Mouse (Mus musculus) hindbrain, embryonic 16.5 days (tissue): Measurements from ENCODE around the gene Robo1. TPM values are rescaled to one million over a fixed set of nuclear protein-coding genes. Genes with fewer than 3 reads are reported as not detected.
A peak's percentile ranks its signal among the peaks of the same experiment; 100 is the strongest.

Source experiments
- ATAC-seq: fragments of 200-750 bp; cut with Nextera tagmentation; 2 replicates; pipeline ENCODE4 v1.8.0; 2017; ENCODE audit warnings: moderate TSS enrichment, moderate library complexity
- H3K27ac ChIP-seq: fragments of 300-500 bp; sonication (generic); 2 replicates; pipeline ENCODE4 v1.5.1; 2014; ENCODE audit warnings: low read depth, mild to moderate bottlenecking, control low read depth, low read length, moderate library complexity
- H3K27me3 ChIP-seq: fragments of 300-500 bp; sonication (generic); replicated peaks from 2 replicates; pipeline ENCODE4 v1.6.1; 2014; ENCODE audit warnings: low read length; ENCODE audit not compliant: control insufficient read depth, insufficient read depth
- H3K36me3 ChIP-seq: fragments of 300-500 bp; sonication (generic); 2 replicates; pipeline ENCODE4 v1.6.1; 2014; ENCODE audit warnings: mild to moderate bottlenecking, low read length, moderate library complexity, mixed read lengths; ENCODE audit not compliant: control insufficient read depth, insufficient read depth
- H3K4me1 ChIP-seq: fragments of 300-500 bp; sonication (generic); 2 replicates; pipeline ENCODE4 v1.6.1; 2014; ENCODE audit warnings: low read depth, low read length; ENCODE audit not compliant: control insufficient read depth, insufficient read depth
- H3K4me2 ChIP-seq: fragments of 300-500 bp; sonication (generic); 2 replicates; pipeline ENCODE4 v1.6.1; 2014; ENCODE audit warnings: mild to moderate bottlenecking, low read length, control low read depth, moderate library complexity
- H3K4me3 ChIP-seq: fragments of 300-500 bp; sonication (generic); 2 replicates; pipeline ENCODE4 v1.5.1; 2014; ENCODE audit warnings: mild to moderate bottlenecking, low read length, control low read depth, moderate library complexity
- H3K9ac ChIP-seq: fragments of 300-500 bp; sonication (generic); 2 replicates; pipeline ENCODE4 v1.6.1; 2014; ENCODE audit warnings: low read depth, mild to moderate bottlenecking, control low read depth, low read length, moderate library complexity
- H3K9me3 ChIP-seq: fragments of 300-500 bp; sonication (generic); 2 replicates; pipeline ENCODE4 v1.6.1; 2014; ENCODE audit warnings: mild to moderate bottlenecking, low read length, moderate library complexity; ENCODE audit not compliant: control insufficient read depth
- WGBS: fragments of 180-500 bp; shearing (Covaris S2); extraction: QIAGEN DNeasy Blood & Tissue Kit; methylation state at CpG from one replicate; pipeline ENCODE4 v1.1.7; 2014; 5-methylcytosine and 5-hydroxymethylcytosine counted together
- polyA plus RNA-seq: library from polyadenylated mRNA; unstranded; fragments of >200 nt; fragmentation: Nextera tagmentation; extraction: Ambion mirVana; gene quantifications from 2 replicates; pipeline ENCODE4 v1.2.1, GENCODE M21; 2015

Gene Robo1
- polyA plus RNA-seq, 1 experiment from 2014 or later, result 26.8 TPM

- Histone ChIP-seq H3K9ac (no peak overlapping the region), H3K4me1 (no peaks in the 10 kb centered on the region), H3K36me3 (peaks cover 2% of the 10 kb centered on the region; the same call in 1 of the 2 replicates), H3K4me3 (no peak overlapping the region), H3K9me3 (no peaks in the 10 kb centered on the region), H3K27ac (no peak overlapping the region), H3K27me3 (no peaks in the 10 kb centered on the region), H3K4me2 (no peak overlapping the region)
- no peak for ATAC-seq
- WGBS, result 85% methylated on average over 21 of the region's 21 CpGs
Measured at GRCm38 (mm10) chr16:72990376-72991167, 682.5 kb downstream of the Robo1 start.

DNA sequence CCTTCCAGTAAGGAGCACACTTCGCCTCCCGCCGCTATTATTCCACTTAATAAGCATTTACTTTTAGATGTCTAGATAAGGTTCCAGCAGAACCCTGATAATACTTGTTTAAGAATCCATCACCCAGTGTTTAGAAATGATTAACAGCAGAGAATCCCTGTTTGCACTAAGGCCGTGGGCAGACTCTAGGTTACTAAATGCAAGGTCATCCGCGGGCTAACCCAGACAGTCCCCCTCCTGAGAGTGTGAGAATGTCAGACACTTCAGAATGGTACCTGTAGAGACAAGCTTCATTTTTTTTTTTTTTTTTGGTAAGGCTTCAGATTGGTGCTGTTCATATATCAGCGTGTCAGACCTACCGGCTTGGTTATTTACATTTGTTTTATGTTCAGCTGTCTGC lies 685.1 kb downstream of the Robo1 start:
- no peak overlapping the region for H3K4me3 ChIP-seq
- H3K27ac ChIP-seq, result no peak overlapping the region
- H3K36me3 ChIP-seq, result peaks cover 2% of the 10 kb centered on the region; the same call in 1 of the 2 replicates
- WGBS, result 71% methylated on average over 8 of the region's 8 CpGs
- no peak overlapping the region for H3K4me2 ChIP-seq
- H3K4me1 ChIP-seq, result no peaks in the 10 kb centered on the region
- no peaks in the 10 kb centered on the region for H3K27me3 ChIP-seq
- ATAC-seq, result no peak
- H3K9me3 ChIP-seq, result no peaks in the 10 kb centered on the region
- no peak overlapping the region for H3K9ac ChIP-seq

DNA sequence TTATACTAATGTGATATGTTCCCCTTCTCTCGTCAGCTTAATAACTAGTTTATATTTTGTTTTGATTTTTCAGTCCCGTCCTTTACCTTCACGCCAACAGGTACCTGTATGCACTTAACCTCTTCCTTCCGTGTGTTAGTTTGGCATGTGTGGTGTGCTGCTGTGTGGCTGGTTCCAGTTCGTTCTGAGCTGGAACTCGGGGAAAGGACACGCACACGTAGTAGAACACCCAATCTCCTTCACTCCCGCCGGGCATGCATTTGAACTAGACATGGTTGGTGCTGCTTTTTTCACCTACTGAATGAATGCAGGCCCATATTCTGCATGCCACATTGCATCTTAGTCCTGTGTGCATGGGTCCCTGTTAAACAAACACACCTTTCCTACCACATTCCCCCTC lies 685.5 kb downstream of the Robo1 start:
- H3K27ac ChIP-seq, result no peak overlapping the region
- H3K9me3 ChIP-seq, result no peaks in the 10 kb centered on the region
- no peaks in the 10 kb centered on the region for H3K27me3 ChIP-seq
- H3K4me1 ChIP-seq, result no peaks in the 10 kb centered on the region
- H3K4me3 ChIP-seq, result no peak overlapping the region
- 88% methylated on average over 10 of the region's 10 CpGs for WGBS
- H3K9ac ChIP-seq, result no peak overlapping the region
- no peak for ATAC-seq
- no peak overlapping the region for H3K4me2 ChIP-seq
- peaks cover 2% of the 10 kb centered on the region; the same call in 1 of the 2 replicates for H3K36me3 ChIP-seq

- peaks cover 2% of the 10 kb centered on the region; the same call in 1 of the 2 replicates for H3K36me3 ChIP-seq
- no peaks in the 10 kb centered on the region for H3K4me1 ChIP-seq
- no peak overlapping the region for H3K4me2 ChIP-seq
- H3K9ac ChIP-seq, result no peak overlapping the region
- H3K27me3 ChIP-seq, result no peaks in the 10 kb centered on the region
- peak; percentile 41; the same call in 1 of the 2 replicates for ATAC-seq
- WGBS, result 26% methylated on average over 8 of the region's 8 CpGs
- H3K9me3 ChIP-seq, result no peaks in the 10 kb centered on the region
- H3K27ac ChIP-seq, result no peak overlapping the region
- H3K4me3 ChIP-seq, result no peak overlapping the region
Measured at GRCm38 (mm10) chr16:72995251-72995954, 687.3 kb downstream of the Robo1 start.

DNA sequence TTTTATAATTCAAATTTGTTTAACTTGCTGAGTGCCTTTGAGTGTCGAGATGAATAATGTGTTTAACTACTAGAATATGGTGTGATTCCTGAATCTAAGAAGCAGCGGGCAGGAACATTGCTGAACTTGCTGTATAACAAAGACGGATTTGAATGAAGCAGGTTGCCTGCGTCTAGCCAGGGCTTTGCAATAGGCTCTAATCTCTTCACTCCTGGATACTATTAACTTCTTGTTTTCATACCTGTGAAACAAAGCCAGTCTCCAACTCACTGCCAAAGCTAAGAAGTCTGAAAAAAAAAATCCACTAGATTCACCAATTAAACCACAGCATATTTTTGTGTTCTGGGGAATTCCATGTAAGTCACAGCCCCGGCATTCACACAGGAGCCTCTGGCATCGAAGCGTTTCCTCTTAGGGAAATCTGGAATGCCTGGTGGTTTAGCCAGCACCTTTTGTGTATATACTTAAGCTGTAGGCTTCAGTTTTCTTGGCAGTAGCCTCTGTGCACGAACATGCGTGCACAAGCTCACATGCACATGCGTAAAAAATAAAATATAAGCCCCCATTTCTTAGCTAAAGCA lies 687.9 kb downstream of the Robo1 start:
- Histone ChIP-seq H3K36me3 (no peaks in the 10 kb centered on the region), H3K4me1 (no peaks in the 10 kb centered on the region), H3K4me3 (no peak overlapping the region), H3K9ac (no peak overlapping the region), H3K27ac (no peak overlapping the region), H3K27me3 (no peaks in the 10 kb centered on the region), H3K9me3 (no peaks in the 10 kb centered on the region), H3K4me2 (no peak overlapping the region)
- ATAC-seq, result no peak
- 61% methylated on average over 10 of the region's 10 CpGs for WGBS

DNA sequence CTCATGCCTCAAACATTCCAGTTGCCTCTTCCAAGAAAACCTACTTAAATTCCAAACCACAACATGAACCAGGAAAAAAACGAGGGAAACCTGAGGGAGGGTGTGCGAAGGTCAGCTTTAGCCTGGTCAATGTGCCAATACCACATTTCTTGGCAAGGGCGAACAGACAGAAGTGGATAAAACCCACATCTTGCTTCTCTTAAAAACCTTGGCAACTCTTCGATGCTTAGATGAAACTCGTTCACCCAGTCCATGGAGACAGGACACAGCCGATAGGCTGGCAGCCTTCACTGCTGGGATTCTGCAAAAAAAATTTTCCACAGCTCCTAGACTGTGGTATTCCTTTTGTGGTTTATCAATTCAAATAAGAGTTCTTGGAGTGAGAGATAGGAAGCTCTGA lies 690.6 kb downstream of the Robo1 start:
- no peak for ATAC-seq
- H3K4me3 ChIP-seq, result no peak overlapping the region
- H3K9ac ChIP-seq, result no peak overlapping the region
- 68% methylated on average over 6 of the region's 6 CpGs for WGBS
- no peaks in the 10 kb centered on the region for H3K9me3 ChIP-seq
- H3K36me3 ChIP-seq, result no peaks in the 10 kb centered on the region
- H3K27me3 ChIP-seq, result no peaks in the 10 kb centered on the region
- H3K27ac ChIP-seq, result no peak overlapping the region
- no peaks in the 10 kb centered on the region for H3K4me1 ChIP-seq
- no peak overlapping the region for H3K4me2 ChIP-seq

DNA sequence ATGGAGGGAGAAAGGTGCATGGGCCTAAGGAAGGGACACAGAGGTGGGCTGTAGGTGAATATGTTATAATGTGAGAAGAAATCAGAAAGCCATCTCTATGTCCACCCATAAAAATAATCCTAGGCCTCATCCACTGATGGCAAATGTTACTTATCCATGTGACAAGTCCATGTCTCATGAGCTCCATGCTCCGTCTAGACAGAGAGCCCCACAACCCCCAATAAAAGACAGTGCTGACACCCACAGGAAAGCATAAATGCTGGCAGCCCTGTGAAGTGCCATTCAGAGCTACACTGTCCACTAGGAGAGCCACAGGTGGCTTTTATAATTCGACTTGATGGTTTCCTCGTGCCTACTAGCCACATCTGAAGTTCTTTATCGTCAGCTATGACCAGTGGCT lies 694.6 kb downstream of the Robo1 start:
- 87% methylated on average over 4 of the region's 4 CpGs for WGBS
- no peak for ATAC-seq
- H3K36me3 ChIP-seq, result no peaks in the 10 kb centered on the region
- H3K27me3 ChIP-seq, result no peaks in the 10 kb centered on the region
- no peak overlapping the region for H3K27ac ChIP-seq
- no peak overlapping the region for H3K4me2 ChIP-seq
- H3K4me3 ChIP-seq, result no peak overlapping the region
- peaks cover 3% of the 10 kb centered on the region; the same call in 1 of the 2 replicates for H3K9me3 ChIP-seq
- H3K9ac ChIP-seq, result no peak overlapping the region
- no peaks in the 10 kb centered on the region for H3K4me1 ChIP-seq

DNA sequence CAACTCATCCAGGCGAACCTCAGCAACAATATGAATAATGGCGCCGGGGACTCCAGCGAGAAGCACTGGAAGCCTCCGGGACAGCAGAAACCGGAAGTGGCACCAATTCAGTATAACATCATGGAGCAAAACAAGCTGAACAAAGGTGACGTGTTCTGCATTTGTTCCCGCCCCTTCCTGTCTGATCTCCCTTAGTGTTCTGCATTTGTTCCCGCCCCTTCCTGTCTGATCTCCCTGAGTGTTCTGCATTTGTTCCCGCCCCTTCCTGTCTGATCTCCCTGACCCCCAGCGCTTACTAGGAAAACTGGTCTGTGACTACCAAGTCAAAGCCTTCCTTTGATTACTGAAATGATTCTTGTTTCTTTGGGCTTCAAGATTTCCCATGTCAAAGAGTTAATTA lies 696.5 kb downstream of the Robo1 start:
- H3K4me2 ChIP-seq, result no peak overlapping the region
- 88% methylated on average over 11 of the region's 11 CpGs for WGBS
- no peak overlapping the region for H3K9ac ChIP-seq
- peaks cover 3% of the 10 kb centered on the region; the same call in 1 of the 2 replicates for H3K9me3 ChIP-seq
- H3K27me3 ChIP-seq, result no peaks in the 10 kb centered on the region
- ATAC-seq, result no peak
- no peaks in the 10 kb centered on the region for H3K36me3 ChIP-seq
- no peaks in the 10 kb centered on the region for H3K4me1 ChIP-seq
- H3K4me3 ChIP-seq, result no peak overlapping the region
- no peak overlapping the region for H3K27ac ChIP-seq

GRCm38 (mm10) chr16:73005831-73006230 lies 697.7 kb downstream of the Robo1 start:
- Histone ChIP-seq H3K9ac (no peak overlapping the region), H3K4me3 (no peak overlapping the region), H3K4me2 (no peak overlapping the region), H3K4me1 (no peaks in the 10 kb centered on the region), H3K9me3 (peaks cover 3% of the 10 kb centered on the region; the same call in 1 of the 2 replicates), H3K27me3 (no peaks in the 10 kb centered on the region), H3K36me3 (no peaks in the 10 kb centered on the region), H3K27ac (no peak overlapping the region)
- 69% methylated on average over 4 of the region's 4 CpGs for WGBS
- ATAC-seq, result no peak
